Mouse (Mus musculus) lung, postnatal 36 days (tissue): ENCODE measurements around the gene Fam209.

Experiments
- DNase-seq: peaks from one replicate; pipeline ENCODE4 v3.0.0; 2022; ENCODE audit warnings: mixed read lengths

The Fam209 gene

DNA sequence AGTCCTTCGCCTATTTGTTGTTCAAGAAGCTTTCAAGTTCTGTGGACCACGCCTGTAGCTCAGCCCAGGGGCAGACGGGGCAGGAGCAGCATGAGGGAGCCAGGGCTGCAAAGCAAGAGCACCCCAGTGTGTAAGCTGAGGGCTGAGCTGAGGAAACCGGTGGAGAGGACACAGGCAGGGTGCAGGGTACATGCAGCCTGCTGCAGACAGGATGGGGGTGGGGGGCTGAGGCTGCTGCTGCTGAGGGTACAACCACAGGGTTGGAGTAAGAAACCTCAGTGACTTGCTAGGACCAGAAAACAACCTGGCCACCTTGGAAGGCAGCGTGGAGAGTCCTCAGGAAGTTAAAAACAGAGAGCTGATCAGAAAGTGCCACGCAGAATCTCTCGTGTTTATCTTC is 8.0 kb downstream of the Fam209 start:
- DNase-seq: no peak

GRCm38 (mm10) chr2:172481654-172482385 is 9.5 kb downstream of the Fam209 start:
- no peak for DNase-seq

DNA sequence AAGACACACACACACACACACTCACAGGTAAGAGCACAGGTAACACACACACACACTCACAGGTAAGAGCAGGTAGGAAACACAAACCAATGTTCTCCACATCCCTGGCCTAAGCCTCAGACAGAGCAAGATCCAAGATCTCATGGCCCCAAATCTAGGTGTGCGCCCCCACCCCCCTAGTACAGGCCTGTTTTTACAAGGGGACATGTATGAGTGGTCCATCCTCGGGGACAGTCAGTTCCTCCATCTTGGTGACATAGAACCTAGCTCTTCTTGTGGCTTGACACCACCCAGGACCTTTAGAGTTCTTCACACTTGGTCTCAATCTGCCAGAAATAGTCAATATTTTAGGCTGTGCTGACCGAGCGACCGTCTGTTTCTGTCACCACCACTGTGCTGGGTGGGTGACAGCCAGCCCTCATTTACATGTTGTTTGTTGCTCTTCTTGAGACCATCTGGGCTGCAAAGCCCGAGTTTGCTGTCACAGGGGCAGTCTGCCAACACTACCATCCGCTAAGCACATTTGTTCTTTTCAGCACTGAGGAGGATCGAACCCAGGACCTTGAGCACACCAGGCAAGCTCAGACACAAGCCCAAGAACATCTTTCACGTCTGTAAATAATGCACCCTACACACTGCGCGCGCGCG is 11.6 kb downstream of the Fam209 start:
- no peak for DNase-seq

DNA sequence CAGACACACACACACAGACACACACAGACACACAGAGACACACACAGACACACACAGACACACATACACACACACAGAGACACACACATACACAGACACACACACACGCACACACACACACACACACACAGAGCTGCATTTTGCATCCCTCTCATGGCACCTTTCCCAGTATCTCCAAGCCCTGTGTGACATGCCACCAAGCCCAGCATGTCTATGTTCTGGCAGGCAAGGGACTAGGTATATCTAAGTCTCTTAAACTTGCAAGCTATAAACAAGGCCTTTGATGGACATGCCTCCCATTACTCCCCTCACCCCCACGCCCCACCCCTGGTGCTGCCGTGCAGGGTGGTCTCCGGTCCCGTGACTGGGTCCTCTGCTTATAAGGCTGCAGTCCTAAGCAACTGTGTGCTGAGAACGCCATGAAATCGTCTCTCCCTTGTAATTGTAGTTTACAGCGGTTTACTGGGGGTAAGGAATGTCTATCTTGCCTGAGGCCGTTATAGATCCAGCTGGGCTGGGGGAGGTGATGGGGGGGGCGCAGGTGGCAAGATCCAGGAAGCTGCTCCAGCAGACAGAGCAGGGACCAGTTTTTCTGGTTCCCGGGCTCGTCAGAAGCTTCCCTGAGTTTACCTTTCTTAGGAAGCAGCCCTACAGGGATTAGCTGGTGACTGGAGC is 12.5 kb downstream of the Fam209 start:
- DNase-seq: no peak

- no peak for DNase-seq
Observed at GRCm38 (mm10) chr2:172496736-172497345, 24.5 kb downstream of the Fam209 start.

GRCm38 (mm10) chr2:172498823-172499222 is 26.5 kb downstream of the Fam209 start:
- no peak for DNase-seq

DNA sequence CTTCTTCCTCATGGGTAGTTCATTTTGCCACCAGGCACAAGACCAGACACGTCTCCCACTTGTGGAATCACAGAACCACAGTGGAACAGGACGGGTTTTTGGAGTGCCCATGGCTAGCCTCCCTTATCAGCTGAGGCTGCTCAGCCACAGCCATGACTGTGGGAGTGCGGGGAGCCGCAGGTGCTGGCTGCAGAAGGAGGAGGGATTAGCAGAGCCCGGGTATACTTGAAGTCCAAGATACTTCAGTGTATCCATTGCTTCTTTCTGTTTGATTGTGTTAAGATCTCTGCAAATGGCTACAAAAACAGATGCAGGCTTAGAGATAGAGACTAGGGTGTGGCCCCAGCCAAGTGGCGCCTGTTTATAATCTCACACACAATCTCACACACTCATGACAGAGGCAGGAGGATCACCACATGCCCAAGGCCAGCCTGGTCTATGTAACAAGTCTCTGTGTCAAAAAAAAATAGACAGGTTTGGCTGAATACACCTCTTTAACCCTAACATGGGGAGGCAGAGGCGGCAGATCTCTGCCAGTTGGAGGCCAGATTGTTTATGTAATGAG is 28.5 kb downstream of the Fam209 start:
- no peak for DNase-seq

GRCm38 (mm10) chr2:172501341-172501740 is 29.0 kb downstream of the Fam209 start:
- peak; percentile 26 for DNase-seq

GRCm38 (mm10) chr2:172502168-172502567 is 29.8 kb downstream of the Fam209 start:
- no peak for DNase-seq

DNA sequence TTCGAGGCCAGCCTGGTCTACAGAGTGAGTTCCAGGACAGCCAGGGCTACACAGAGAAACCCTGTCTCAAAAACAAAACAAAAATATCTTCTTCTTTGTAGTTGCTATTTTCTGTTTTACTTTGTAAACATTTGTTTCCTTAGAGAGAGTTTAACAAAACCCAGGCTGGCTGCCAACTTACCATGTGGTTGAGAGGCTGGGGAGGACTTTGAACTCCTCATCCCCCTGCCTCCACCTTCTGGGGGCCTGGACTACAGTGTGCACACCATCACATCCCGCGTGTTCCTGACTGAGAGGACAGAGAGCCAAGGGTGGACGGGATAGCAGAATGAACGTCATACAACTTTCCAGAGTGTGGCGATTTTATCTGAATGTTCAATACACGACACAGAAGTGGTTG is 33.8 kb downstream of the Fam209 start:
- DNase-seq: no peak

- DNase-seq: peak; percentile 4
Observed at GRCm38 (mm10) chr2:172510056-172510712, 37.9 kb downstream of the Fam209 start.

GRCm38 (mm10) chr2:172510899-172511298 is 38.6 kb downstream of the Fam209 start:
- no peak for DNase-seq

- DNase-seq: no peak
Observed at GRCm38 (mm10) chr2:172516407-172516992, 44.2 kb downstream of the Fam209 start.

- no peak for DNase-seq
Observed at GRCm38 (mm10) chr2:172520616-172521371, 48.5 kb downstream of the Fam209 start.

DNA sequence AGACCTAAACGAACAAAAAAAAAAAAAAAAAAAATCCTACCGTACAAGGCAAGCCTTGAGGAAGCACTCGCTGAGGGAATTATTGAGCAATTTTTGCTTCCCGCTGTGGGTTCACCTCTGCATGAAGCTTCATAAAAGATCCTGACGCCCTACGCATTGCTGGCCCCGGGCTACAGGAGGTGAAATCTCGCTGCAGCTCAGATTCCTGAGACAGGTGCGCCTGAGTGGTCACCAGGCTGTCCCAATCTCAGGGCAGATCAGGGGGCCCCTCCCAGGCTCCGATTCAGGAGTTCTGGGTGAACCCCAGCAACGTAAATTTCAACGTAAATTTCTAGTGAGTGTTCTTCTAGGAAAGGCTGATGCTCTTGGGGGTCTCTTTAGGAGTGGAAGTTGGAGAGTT is 50.2 kb downstream of the Fam209 start:
- no peak for DNase-seq
